Mouse (Mus musculus) megakaryocyte, embryonic 14.5 days (primary cell): Measurements from ENCODE around the gene Sept9.

Source experiments
- FLI1 ChIP-seq: IDR thresholded peaks from 2 replicates; pipeline ENCODE4 v1.6.1; 2012; ENCODE audit warnings: low read length, inconsistent platforms, mixed read lengths
- GATA1 ChIP-seq: IDR thresholded peaks from 3 replicates; pipeline ENCODE4 v1.6.1; 2012; ENCODE audit warnings: mixed read lengths, low read length, inconsistent platforms, borderline replicate concordance

DNA sequence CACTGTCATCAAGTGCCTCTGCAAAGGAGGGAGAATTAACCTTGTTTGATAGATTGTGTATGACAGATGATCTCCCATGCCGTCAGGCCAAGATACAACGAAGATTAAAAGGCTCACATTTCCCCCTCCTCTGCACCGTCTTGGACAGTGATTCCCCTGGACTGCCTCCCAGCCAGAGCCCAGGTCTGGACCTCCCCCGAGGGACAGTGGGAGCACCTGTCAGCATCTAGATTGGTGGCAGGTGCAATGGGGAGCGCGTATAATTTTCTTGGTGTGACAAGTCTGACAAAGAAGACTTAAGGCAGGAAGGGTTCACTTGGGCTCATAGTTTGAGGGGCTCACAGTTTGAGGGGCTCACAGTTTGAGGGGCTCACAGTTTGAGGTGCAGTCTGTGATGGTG is 35.7 kb upstream of the Sept9 start:
- TF ChIP-seq GATA1 (no peak), FLI1 (no peak)
